Mouse (Mus musculus) ES-E14 (cell line): Measurements from ENCODE around the gene Synj2.

Experiments used
- CHD2 ChIP-seq: IDR thresholded peaks from 2 replicates; pipeline ENCODE4 v1.6.1; 2014; ENCODE audit warnings: mild to moderate bottlenecking, low read depth, low read length, inconsistent platforms
- HCFC1 ChIP-seq: IDR thresholded peaks from 2 replicates; pipeline ENCODE4 v1.6.1; 2012; ENCODE audit warnings: low read length, inconsistent platforms, borderline replicate concordance; ENCODE audit not compliant: insufficient read depth
- MAFK ChIP-seq: IDR thresholded peaks from 2 replicates; pipeline ENCODE4 v1.6.1; 2014; ENCODE audit warnings: mild to moderate bottlenecking, low read depth, low read length, inconsistent platforms; ENCODE audit not compliant: insufficient read depth
- ZC3H11A ChIP-seq: IDR thresholded peaks from 2 replicates; pipeline ENCODE4 v1.6.1; 2012; ENCODE audit warnings: low read depth, mild to moderate bottlenecking, inconsistent platforms, low read length, borderline replicate concordance
- ZNF384 ChIP-seq: IDR thresholded peaks from 2 replicates; pipeline ENCODE4 v1.6.1; 2012; ENCODE audit warnings: low read depth, low read length, inconsistent platforms

DNA sequence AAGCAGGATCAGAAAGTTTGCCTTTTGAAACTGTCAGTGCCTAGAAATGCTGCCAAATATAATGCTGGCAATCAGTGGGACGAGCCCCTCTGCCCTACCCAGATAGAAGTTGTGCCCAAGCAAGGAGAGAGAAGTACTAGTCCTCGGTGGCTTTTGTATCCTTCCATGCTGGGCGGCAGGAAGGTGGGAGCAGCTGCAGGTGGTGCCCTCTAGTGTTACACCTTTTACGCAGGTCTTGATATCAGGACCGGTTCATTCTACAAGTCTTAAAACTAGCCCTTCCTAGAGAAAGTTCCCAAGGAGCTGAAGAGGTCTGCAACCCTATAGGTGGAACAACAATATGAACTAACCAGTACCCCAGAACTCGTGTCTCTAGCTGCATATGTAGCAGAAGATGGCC, 39.8 kb downstream of the Synj2 start:
- TF ChIP-seq HCFC1 (no peak), ZNF384 (no peak), MAFK (no peak), CHD2 (no peak), ZC3H11A (no peak)
